Mouse (Mus musculus): ENCODE results near the gene Pcx. TPM values are rescaled to one million over a fixed set of nuclear protein-coding genes. Genes with fewer than 3 reads are reported as not detected.

The Pcx gene
- polyA plus RNA-seq, 1 experiment from 2014 or later, result 17.3 TPM

GRCm38 (mm10) chr19:4646917-4647492 is 136.7 kb downstream of the Pcx start:
- H3K9ac ChIP-seq, result no peak overlapping the region
- H3K9me3 ChIP-seq (replicated peaks), result no peaks in the 10 kb centered on the region
- no peaks in the 10 kb centered on the region for H3K27me3 ChIP-seq
- H3K4me1 ChIP-seq, result no peaks in the 10 kb centered on the region
- ATAC-seq, result no peak
- H3K4me2 ChIP-seq, result no peak overlapping the region
- WGBS, result 70% methylated on average over 11 of the region's 11 CpGs
- H3K36me3 ChIP-seq (ENCODE audit: poor library complexity, severe bottlenecking), result no peaks in the 10 kb centered on the region
- no peak overlapping the region for H3K4me3 ChIP-seq
- no peak overlapping the region for H3K27ac ChIP-seq

DNA sequence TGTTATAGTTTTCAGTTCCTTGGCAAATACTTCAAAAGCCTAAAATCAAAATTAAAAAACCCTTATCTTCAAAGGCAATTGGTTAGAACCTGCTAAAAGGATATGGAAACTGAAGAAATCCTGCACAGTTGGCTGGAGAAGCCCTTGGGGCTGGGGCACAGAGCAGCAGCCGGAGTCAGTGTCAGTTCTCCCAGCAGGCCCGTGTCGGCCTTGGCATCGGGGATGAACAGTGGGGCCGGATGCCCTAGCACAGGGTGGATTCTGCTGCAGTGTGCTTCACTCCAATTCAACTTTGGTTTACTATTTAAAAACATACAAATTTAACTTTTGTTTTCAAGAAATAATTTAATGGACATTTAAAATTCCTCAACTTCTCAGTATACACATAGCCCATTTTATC is 147.9 kb downstream of the Pcx start:
- Histone ChIP-seq H3K9me3 (replicated peaks) (no peaks in the 10 kb centered on the region), H3K36me3 (ENCODE audit: poor library complexity, severe bottlenecking) (no peaks in the 10 kb centered on the region), H3K9ac (no peak overlapping the region), H3K4me2 (no peak overlapping the region), H3K27me3 (no peaks in the 10 kb centered on the region), H3K27ac (no peak overlapping the region), H3K4me3 (no peak overlapping the region), H3K4me1 (no peaks in the 10 kb centered on the region)
- 94% methylated on average over 5 of the region's 5 CpGs for WGBS
- no peak for ATAC-seq

DNA sequence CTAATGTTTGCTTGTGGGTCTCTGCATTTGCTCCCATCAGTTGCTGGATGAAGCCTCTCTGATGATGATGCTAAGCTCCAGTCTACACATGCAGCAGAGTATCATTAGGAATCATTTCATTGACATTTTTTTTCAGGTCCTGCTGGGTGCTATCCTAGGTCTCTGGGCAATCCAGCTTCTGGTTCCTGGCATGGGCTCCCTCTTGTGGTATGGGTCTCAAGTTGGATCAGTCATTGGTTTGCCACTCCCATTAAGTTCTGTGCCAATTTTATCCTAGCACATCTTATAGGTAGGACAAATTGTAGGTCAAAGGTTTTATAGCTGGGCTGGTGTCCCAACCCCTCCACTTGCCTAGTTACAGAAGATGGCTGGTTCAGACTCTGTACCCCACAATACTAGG is 156.5 kb downstream of the Pcx start:
- Histone ChIP-seq H3K27me3 (no peaks in the 10 kb centered on the region), H3K4me1 (no peaks in the 10 kb centered on the region), H3K4me3 (no peak overlapping the region), H3K4me2 (no peak overlapping the region), H3K9ac (no peak overlapping the region), H3K27ac (no peak overlapping the region), H3K9me3 (replicated peaks) (no peaks in the 10 kb centered on the region), H3K36me3 (ENCODE audit: poor library complexity, severe bottlenecking) (no peaks in the 10 kb centered on the region)
- ATAC-seq, result no peak

- no peak overlapping the region for H3K9ac ChIP-seq
- no peaks in the 10 kb centered on the region for H3K4me1 ChIP-seq
- no peaks in the 10 kb centered on the region for H3K27me3 ChIP-seq
- no peak overlapping the region for H3K4me2 ChIP-seq
- no peaks in the 10 kb centered on the region for H3K9me3 ChIP-seq (replicated peaks)
- WGBS, result 90% methylated on average over 4 of the region's 4 CpGs
- ATAC-seq, result no peak
- H3K36me3 ChIP-seq (ENCODE audit: poor library complexity, severe bottlenecking), result no peaks in the 10 kb centered on the region
- H3K27ac ChIP-seq, result no peak overlapping the region
- H3K4me3 ChIP-seq, result no peak overlapping the region
Measured at GRCm38 (mm10) chr19:4670776-4671175, 160.5 kb downstream of the Pcx start.

Small RNA genes lying within 50 kb of the gene (microRNA-seq; reads per million reads assigned to microRNA genes)
- gene Mir6986, result not detected

Other genes with a start within 250 kb of the Pcx start
- gene Ssh3, start 241.3 kb upstream of the Pcx start, polyA plus RNA-seq (2015; fragmentation: Nextera tagmentation; extraction: Ambion mirVana), result 3.6 and 4.8 TPM in 2 replicates
- 14.0 and 15.2 TPM in 2 replicates for gene Ankrd13d, start 227.3 kb upstream of the Pcx start, polyA plus RNA-seq (2015; fragmentation: Nextera tagmentation; extraction: Ambion mirVana)
- gene Grk2, start 204.2 kb upstream of the Pcx start, polyA plus RNA-seq (2015; fragmentation: Nextera tagmentation; extraction: Ambion mirVana), result 14.4 and 15.6 TPM in 2 replicates
- 38.8 and 43.9 TPM in 2 replicates for gene Kdm2a, start 112.2 kb upstream of the Pcx start, polyA plus RNA-seq (2015; fragmentation: Nextera tagmentation; extraction: Ambion mirVana)
- 5.5 and 6.6 TPM in 2 replicates for gene Rhod, start 71.0 kb upstream of the Pcx start, polyA plus RNA-seq (2015; fragmentation: Nextera tagmentation; extraction: Ambion mirVana)
- gene Syt12, start 33.0 kb upstream of the Pcx start, polyA plus RNA-seq (2015; fragmentation: Nextera tagmentation; extraction: Ambion mirVana), result 1.0 and 1.3 TPM in 2 replicates
- not detected in 2 replicates for gene 2010003K11Rik, start 11.9 kb upstream of the Pcx start, polyA plus RNA-seq (2015; fragmentation: Nextera tagmentation; extraction: Ambion mirVana)
- 7.5 and 7.9 TPM in 2 replicates for gene Lrfn4, start 105.2 kb downstream of the Pcx start, polyA plus RNA-seq (2015; fragmentation: Nextera tagmentation; extraction: Ambion mirVana)
- 50.9 and 63.4 TPM in 2 replicates for gene Rce1, start 115.2 kb downstream of the Pcx start, polyA plus RNA-seq (2015; fragmentation: Nextera tagmentation; extraction: Ambion mirVana)
- gene Gm960, start 188.2 kb downstream of the Pcx start, polyA plus RNA-seq (2015; fragmentation: Nextera tagmentation; extraction: Ambion mirVana), result 4.1 and 5.8 TPM in 2 replicates
- 18.1 and 20.8 TPM in 2 replicates for gene Sptbn2, start 200.7 kb downstream of the Pcx start, polyA plus RNA-seq (2015; fragmentation: Nextera tagmentation; extraction: Ambion mirVana)
- gene Rbm4b, start 246.0 kb downstream of the Pcx start, polyA plus RNA-seq (2015; fragmentation: Nextera tagmentation; extraction: Ambion mirVana), result 188 and 192 TPM in 2 replicates

All from forebrain, embryonic 13.5 days (tissue).